Mouse (Mus musculus) embryonic facial prominence, embryonic 12.5 days (tissue): ENCODE results near the gene Sec14l1. TPM values are rescaled to one million over a fixed set of nuclear protein-coding genes. Genes with fewer than 3 reads are reported as not detected.
A peak's percentile ranks its signal among the peaks of the same experiment; 100 is the strongest.

Source experiments
- ATAC-seq: fragments of 200-750 bp; cut with Nextera tagmentation; 2 replicates; pipeline ENCODE4 v1.8.0; 2017; ENCODE audit not compliant: insufficient number of reproducible peaks, insufficient read depth, low FRiP score, low TSS enrichment
- H3K27ac ChIP-seq: fragments of 300-500 bp; sonication (generic); 2 replicates; pipeline ENCODE4 v1.5.1; 2016; ENCODE audit warnings: mild to moderate bottlenecking
- H3K27me3 ChIP-seq: fragments of 300-500 bp; sonication (generic); 2 replicates; pipeline ENCODE4 v1.6.1; 2016; ENCODE audit warnings: mild to moderate bottlenecking, moderate library complexity
- H3K36me3 ChIP-seq: fragments of 300-500 bp; sonication (generic); 2 replicates; pipeline ENCODE4 v1.6.1; 2016; ENCODE audit warnings: mild to moderate bottlenecking
- H3K4me1 ChIP-seq: fragments of 300-500 bp; sonication (generic); 2 replicates; pipeline ENCODE4 v1.6.1; 2016
- H3K4me2 ChIP-seq: fragments of 300-500 bp; sonication (generic); replicated peaks from 2 replicates; pipeline ENCODE4 v1.6.1; 2016; ENCODE audit warnings: mild to moderate bottlenecking, moderate library complexity
- H3K4me3 ChIP-seq: fragments of 300-500 bp; sonication (generic); 2 replicates; pipeline ENCODE4 v1.5.1; 2016; ENCODE audit warnings: mild to moderate bottlenecking
- H3K9ac ChIP-seq: fragments of 300-500 bp; sonication (generic); 2 replicates; pipeline ENCODE4 v1.6.1; 2016; ENCODE audit warnings: mild to moderate bottlenecking, moderate library complexity
- H3K9me3 ChIP-seq: fragments of 300-500 bp; sonication (generic); 2 replicates; pipeline ENCODE4 v1.6.1; 2016; ENCODE audit warnings: mild to moderate bottlenecking, moderate library complexity
- WGBS: fragments of 180-500 bp; shearing (Covaris S2); methylation state at CpG from one replicate; pipeline ENCODE4 v1.1.7; 2016; 5-methylcytosine and 5-hydroxymethylcytosine counted together
- polyA plus RNA-seq: library from polyadenylated mRNA; unstranded; fragments of >200 nt; fragmentation: Nextera tagmentation; extraction: Ambion mirVana; gene quantifications from 2 replicates; pipeline ENCODE4 v1.2.1, GENCODE M21; 2016

The Sec14l1 gene
- polyA plus RNA-seq, 1 experiment from 2014 or later = 55.6 TPM

GRCm38 (mm10) chr11:117112649-117113051 is 2.3 kb upstream of the Sec14l1 start:
- H3K4me1 ChIP-seq = peaks cover 49% of the 10 kb centered on the region
- 0 out of 2 replicates have a peak overlapping the region, but pooled peaks have one; percentile 19 for H3K27ac ChIP-seq

GRCm38 (mm10) chr11:117113377-117113776 is 1.6 kb upstream of the Sec14l1 start:
- Histone ChIP-seq H3K4me1 (peaks cover 53% of the 10 kb centered on the region), H3K36me3 (no peaks in the 10 kb centered on the region; the same call in 1 of the 2 replicates), H3K27me3 (no peaks in the 10 kb centered on the region), H3K27ac (no peak overlapping the region; the same call in 1 of the 2 replicates), H3K4me2 (no peak overlapping the region), H3K9me3 (no peaks in the 10 kb centered on the region), H3K4me3 (no peak overlapping the region), H3K9ac (no peak overlapping the region)
- ATAC-seq = no peak
- 81% methylated on average over 5 of the region's 5 CpGs for WGBS

More at GRCm38 (mm10) chr11:117112649-117113051, 2.3 kb upstream of the Sec14l1 start:
- no peak for ATAC-seq
- Histone ChIP-seq H3K27me3 (no peaks in the 10 kb centered on the region), H3K9ac (no peak overlapping the region), H3K9me3 (no peaks in the 10 kb centered on the region), H3K36me3 (no peaks in the 10 kb centered on the region), H3K4me3 (no peak overlapping the region), H3K4me2 (no peak overlapping the region)
- 61% methylated on average over 3 of the region's 3 CpGs for WGBS

GRCm38 (mm10) chr11:117114231-117114591 is 757 bp upstream of the Sec14l1 start:
- WGBS = 56% methylated on average over 13 of the region's 13 CpGs
- H3K4me1 ChIP-seq = peaks cover 53% of the 10 kb centered on the region
- no peaks in the 10 kb centered on the region for H3K9me3 ChIP-seq
- H3K4me3 ChIP-seq = peak overlapping the region; percentile 74
- no peaks in the 10 kb centered on the region; the same call in 1 of the 2 replicates for H3K36me3 ChIP-seq
- no peak for ATAC-seq
- H3K27ac ChIP-seq = peak overlapping the region; percentile 99
- H3K4me2 ChIP-seq = peak overlapping the region; percentile 83
- peak overlapping the region; percentile 81 for H3K9ac ChIP-seq
- H3K27me3 ChIP-seq = no peaks in the 10 kb centered on the region

GRCm38 (mm10) chr11:117115346-117116219 is 615 bp downstream of the Sec14l1 start:
- under 1% methylated on average over 54 of the region's 54 CpGs for WGBS
- H3K4me1 ChIP-seq = peaks cover 60% of the 10 kb centered on the region
- ATAC-seq = peak; percentile 59

GRCm38 (mm10) chr11:117116350-117117303 is 1.7 kb downstream of the Sec14l1 start:
- H3K4me2 ChIP-seq = peak overlapping the region; percentile 83
- H3K9me3 ChIP-seq = no peaks in the 10 kb centered on the region
- peak overlapping the region; percentile 74 for H3K4me3 ChIP-seq
- no peaks in the 10 kb centered on the region; the same call in 1 of the 2 replicates for H3K36me3 ChIP-seq
- peaks cover 70% of the 10 kb centered on the region for H3K4me1 ChIP-seq
- 38% methylated on average over 18 of the region's 18 CpGs for WGBS
- ATAC-seq = no peak
- peak overlapping the region; percentile 68 for H3K27ac ChIP-seq
- no peaks in the 10 kb centered on the region for H3K27me3 ChIP-seq
- H3K9ac ChIP-seq = peak overlapping the region; percentile 81

More at GRCm38 (mm10) chr11:117115346-117116219, 615 bp downstream of the Sec14l1 start:
- Histone ChIP-seq H3K9ac (peak overlapping the region; percentile 81), H3K4me3 (peak overlapping the region; percentile 74), H3K4me2 (peak overlapping the region; percentile 83), H3K9me3 (no peaks in the 10 kb centered on the region), H3K27me3 (no peaks in the 10 kb centered on the region), H3K27ac (peak overlapping the region; percentile 99), H3K36me3 (no peaks in the 10 kb centered on the region; the same call in 1 of the 2 replicates)

GRCm38 (mm10) chr11:117117321-117117720 is 2.4 kb downstream of the Sec14l1 start:
- no peak overlapping the region for H3K9ac ChIP-seq
- ATAC-seq = no peak

GRCm38 (mm10) chr11:117117791-117118190 is 2.8 kb downstream of the Sec14l1 start:
- no peak overlapping the region for H3K9ac ChIP-seq
- no peaks in the 10 kb centered on the region; the same call in 1 of the 2 replicates for H3K36me3 ChIP-seq
- WGBS = 85% methylated on average over 7 of the region's 7 CpGs
- H3K4me3 ChIP-seq = no peak overlapping the region
- H3K4me1 ChIP-seq = peaks cover 75% of the 10 kb centered on the region
- H3K9me3 ChIP-seq = no peaks in the 10 kb centered on the region
- no peaks in the 10 kb centered on the region for H3K27me3 ChIP-seq
- H3K4me2 ChIP-seq = peak overlapping the region; percentile 83
- ATAC-seq = no peak
- peak overlapping the region; percentile 68 for H3K27ac ChIP-seq

More at GRCm38 (mm10) chr11:117117321-117117720, 2.4 kb downstream of the Sec14l1 start:
- peaks cover 76% of the 10 kb centered on the region for H3K4me1 ChIP-seq
- no peaks in the 10 kb centered on the region for H3K27me3 ChIP-seq
- 51% methylated on average over 18 of the region's 18 CpGs for WGBS
- peak overlapping the region; percentile 68 for H3K27ac ChIP-seq
- no peaks in the 10 kb centered on the region; the same call in 1 of the 2 replicates for H3K36me3 ChIP-seq
- 0 out of 2 replicates have a peak overlapping the region, but pooled peaks have one; percentile 13 for H3K4me3 ChIP-seq
- no peaks in the 10 kb centered on the region for H3K9me3 ChIP-seq
- H3K4me2 ChIP-seq = peak overlapping the region; percentile 83

GRCm38 (mm10) chr11:117118248-117118647 is 3.3 kb downstream of the Sec14l1 start:
- H3K27me3 ChIP-seq = no peaks in the 10 kb centered on the region
- peaks cover 75% of the 10 kb centered on the region for H3K4me1 ChIP-seq
- no peak overlapping the region; the same call in 1 of the 2 replicates for H3K9ac ChIP-seq
- H3K9me3 ChIP-seq = no peaks in the 10 kb centered on the region
- H3K4me3 ChIP-seq = no peak overlapping the region
- WGBS = 55% methylated on average over 4 of the region's 4 CpGs
- peak overlapping the region; percentile 70; the same call in 1 of the 2 replicates for H3K27ac ChIP-seq
- no peak for ATAC-seq
- H3K36me3 ChIP-seq = no peaks in the 10 kb centered on the region; the same call in 1 of the 2 replicates
- H3K4me2 ChIP-seq = peak overlapping the region; percentile 27; the same call in 1 of the 2 replicates

GRCm38 (mm10) chr11:117118721-117119321 is 3.9 kb downstream of the Sec14l1 start:
- Histone ChIP-seq H3K9ac (no peak overlapping the region; the same call in 1 of the 2 replicates), H3K36me3 (no peaks in the 10 kb centered on the region; the same call in 1 of the 2 replicates), H3K4me2 (peak overlapping the region; percentile 27; the same call in 1 of the 2 replicates), H3K4me3 (no peak overlapping the region), H3K27ac (peak overlapping the region; percentile 70), H3K27me3 (no peaks in the 10 kb centered on the region), H3K4me1 (peaks cover 81% of the 10 kb centered on the region), H3K9me3 (no peaks in the 10 kb centered on the region)
- 31% methylated on average over 11 of the region's 11 CpGs for WGBS
- no peak for ATAC-seq

- no peaks in the 10 kb centered on the region for H3K9me3 ChIP-seq
- peaks cover 82% of the 10 kb centered on the region for H3K4me1 ChIP-seq
- no peak overlapping the region for H3K9ac ChIP-seq
- H3K4me2 ChIP-seq = no peak overlapping the region; the same call in 1 of the 2 replicates
- H3K4me3 ChIP-seq = no peak overlapping the region
- ATAC-seq = no peak
- 0 out of 2 replicates have a peak overlapping the region, but pooled peaks have one; percentile 41 for H3K27ac ChIP-seq
- WGBS = 24% methylated on average over 5 of the region's 5 CpGs
- no peaks in the 10 kb centered on the region for H3K27me3 ChIP-seq
- H3K36me3 ChIP-seq = no peaks in the 10 kb centered on the region; the same call in 1 of the 2 replicates
Observed at GRCm38 (mm10) chr11:117119723-117120122, 4.8 kb downstream of the Sec14l1 start.
